Mouse (Mus musculus) thymus, adult 2 months (tissue): ENCODE results near the gene Pdcl3.

Experiments used
- CTCF ChIP-seq: fragments of 200-500 bp; IDR thresholded peaks from 2 replicates; pipeline ENCODE4 v1.5.1; 2012; ENCODE audit warnings: mild to moderate bottlenecking, control low read depth, low read length, moderate library complexity, borderline replicate concordance; ENCODE audit not compliant: control insufficient read depth, poor library complexity, insufficient read depth; ENCODE audit errors: extremely low read depth
- POLR2A ChIP-seq: fragments of 200-500 bp; IDR thresholded peaks from 2 replicates; pipeline ENCODE4 v1.6.1; 2012; ENCODE audit warnings: mild to moderate bottlenecking, low read length, control low read depth, moderate library complexity; ENCODE audit not compliant: control insufficient read depth, poor library complexity, insufficient read depth; ENCODE audit errors: extremely low read depth

GRCm38 (mm10) chr1:39010583-39011021 is 25.2 kb downstream of the Pdcl3 start:
- TF ChIP-seq CTCF (0 out of 2 replicates have a peak, but pooled peaks have one; percentile 61), POLR2A (peak; percentile 18; the same call in 1 of the 2 replicates)
